13 mouse cellular contexts compared by ENCODE assay signal in the genomic region with DNA sequence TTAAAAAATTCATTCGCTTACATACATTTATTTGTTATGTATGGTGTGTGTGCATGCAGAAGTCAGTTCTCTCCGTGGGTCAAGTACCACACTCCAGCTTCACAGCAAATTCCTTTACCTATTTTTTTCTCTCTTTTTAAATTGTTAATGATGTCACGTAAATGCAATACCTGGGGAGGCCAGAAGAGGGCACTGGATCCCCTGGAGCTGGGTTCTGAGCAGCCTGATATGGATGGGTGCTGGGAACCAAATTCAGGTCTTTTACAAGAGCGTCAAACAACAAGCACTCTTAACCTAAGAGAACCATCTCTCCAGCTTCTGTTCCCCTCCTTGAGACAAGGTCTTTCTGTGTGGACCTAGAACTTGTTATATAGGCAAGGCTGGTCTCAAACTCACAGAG. TPM values are rescaled to one million over a fixed set of nuclear protein-coding genes. Genes with fewer than 3 reads are reported as not detected.
DNase-seq lines count a peak whose midpoint lies in the region; ATAC-seq and TF ChIP-seq lines count a peak whose summit lies in the region.
"Had no signal": no experiment of that assay in that cellular context is flagged by ENCODE, and none has a peak within 500 bp of the region (broad histone marks: within the 10 kb centered on the region; RNA-seq: fewer than 3 reads in every experiment).

No protein-coding gene starts in this region.

- dilution Hi-C loops in CH12.LX (cut with MboI; ENCODE audit: extremely low pct_ligation_motif_present, extremely low pct_unique_long_range_greater_than_20kb, low sequenced_read_pairs), result no loop called here

- H3K36me3 ChIP-seq in liver, adult 2 months (ENCODE audit: control insufficient read depth, insufficient read depth, low read length), result no peaks in the 10 kb centered on the region
- H3K36me3 ChIP-seq in liver, embryonic 11.5 days (ENCODE audit: control insufficient read depth, insufficient read depth, low read length), result no peaks in the 10 kb centered on the region
- no peaks in the 10 kb centered on the region for H3K36me3 ChIP-seq in CH12.LX (replicated peaks in 1 of 2; ENCODE audit: control insufficient read depth in 1 of 2, insufficient read depth in 1 of 2, low read length in 1 of 2)
- H3K36me3 ChIP-seq: G1E; heart, embryonic 13.5 days had no signal

- no peak for TF ChIP-seq EP300 in CH12.LX (IDR thresholded peaks at IDR 0.05; ENCODE audit: low read length)

- TF ChIP-seq CTCF in gastrocnemius, adult 2 months (IDR thresholded peaks at IDR 0.05), result peak; percentile 20; the same call in 1 of the 2 replicates
- 0 out of 2 replicates have a peak, but pooled peaks have one; percentile 11 for TF ChIP-seq CTCF in liver, adult 2 months (IDR thresholded peaks at IDR 0.05; ENCODE audit: low read depth, low read length)
- peak; percentile 15 to 47; a peak in 2 of 4 replicates for TF ChIP-seq CTCF in CH12.LX (conservative IDR thresholded peaks at IDR 0.05 in 1 of 2, IDR thresholded peaks at IDR 0.05 in 1 of 2; ENCODE audit: low read depth in 2 of 2, low read length in 2 of 2)

- no peak overlapping the region for H3K9ac ChIP-seq in liver, adult 2 months (ENCODE audit: low read depth, low read length)
- no peak overlapping the region for H3K9ac ChIP-seq in liver, embryonic 11.5 days (ENCODE audit: low read depth, low read length)
- no peak overlapping the region for H3K9ac ChIP-seq in CH12.LX (ENCODE audit: insufficient read depth, low read depth)
- H3K9ac ChIP-seq: heart, embryonic 13.5 days; hindbrain, embryonic 15.5 days had no signal

- no peak for DNase-seq in gastrocnemius, adult 2 months
- no peak for DNase-seq in gastrocnemius, postnatal 10 days
- no peak for DNase-seq in liver, adult 2 months (ENCODE audit: extremely low read depth, low read depth, low spot score)
- no peak for DNase-seq in liver, embryonic 11.5 days (ENCODE audit: low spot score)
- DNase-seq in CH12.LX (ENCODE audit: extremely low read depth), result peak; percentile 17
- DNase-seq in induced T-regulatory cell, adult 2 months (ENCODE audit: low read depth), result peak; percentile 54
- no peak for DNase-seq in layer of hippocampus, postnatal 10 days (ENCODE audit: low spot score in 2 of 2)
- DNase-seq in ovary, postnatal 36 days (ENCODE audit: low spot score), result no peak
- DNase-seq: kidney, postnatal 25 days had no signal

- 77% methylated on average over 4 of the region's 4 CpGs for WGBS in liver, adult 2 months
- 65% methylated on average over 4 of the region's 4 CpGs for WGBS in liver, embryonic 11.5 days

- no peak for TF ChIP-seq POLR2A in liver, adult 2 months (IDR thresholded peaks at IDR 0.05; ENCODE audit: extremely low read depth, insufficient read depth, low read length)
- TF ChIP-seq POLR2A in CH12.LX (IDR thresholded peaks at IDR 0.05; ENCODE audit: low read depth, low read length), result no peak

- H3K4me3 ChIP-seq in gastrocnemius, adult 2 months, result no peak overlapping the region
- H3K4me3 ChIP-seq in liver, adult 2 months (ENCODE audit: insufficient read depth, low read depth, low read length), result no peak overlapping the region
- no peak overlapping the region for H3K4me3 ChIP-seq in liver, embryonic 11.5 days (ENCODE audit: low read depth, low read length)
- no peak overlapping the region for H3K4me3 ChIP-seq in CH12.LX (replicated peaks in 1 of 3; ENCODE audit: low read depth in 2 of 3, low read length in 2 of 3, poor library complexity in 1 of 3)
- H3K4me3 ChIP-seq: heart, embryonic 13.5 days; hindbrain, embryonic 15.5 days had no signal

- no peaks in the 10 kb centered on the region for H3K27me3 ChIP-seq in liver, adult 2 months (ENCODE audit: control insufficient read depth, insufficient read depth, low read length)
- peaks cover 9% of the 10 kb centered on the region for H3K27me3 ChIP-seq in liver, embryonic 11.5 days (replicated peaks; ENCODE audit: control insufficient read depth, insufficient read depth, low read length)
- peaks cover 60% of the 10 kb centered on the region for H3K27me3 ChIP-seq in CH12.LX (replicated peaks)
- H3K27me3 ChIP-seq: hindbrain, embryonic 15.5 days had no signal

- intact Hi-C loops in gastrocnemius, adult 2 months (cut with DNase I), result no loop called here

- no peak for ATAC-seq in liver, embryonic 11.5 days (replicated peaks; ENCODE audit: low FRiP score)

- no peak overlapping the region for H3K4me2 ChIP-seq in liver, embryonic 11.5 days
- no peak overlapping the region for H3K4me2 ChIP-seq in CH12.LX (ENCODE audit: insufficient read depth, low read depth, poor library complexity, severe bottlenecking)
- H3K4me2 ChIP-seq: heart, embryonic 13.5 days; hindbrain, embryonic 15.5 days had no signal

- no peak overlapping the region for H3K27ac ChIP-seq in gastrocnemius, adult 2 months
- no peak overlapping the region for H3K27ac ChIP-seq in liver, adult 2 months (replicated peaks; ENCODE audit: insufficient read depth, low read depth, low read length)
- no peak overlapping the region for H3K27ac ChIP-seq in liver, embryonic 11.5 days (ENCODE audit: low read depth, low read length)
- H3K27ac ChIP-seq in CH12.LX (ENCODE audit: insufficient read depth, low read depth), result no peak overlapping the region
- H3K27ac ChIP-seq: heart, embryonic 13.5 days; hindbrain, embryonic 15.5 days had no signal

- H3K79me2 ChIP-seq in liver, adult 2 months (ENCODE audit: control insufficient read depth, insufficient read depth, low read length), result no peaks in the 10 kb centered on the region
- H3K79me2 ChIP-seq in CH12.LX (replicated peaks; ENCODE audit: control insufficient read depth, extremely low read depth, insufficient read depth, poor library complexity, severe bottlenecking), result no peaks in the 10 kb centered on the region

- TF ChIP-seq RAD21 in CH12.LX (IDR thresholded peaks at IDR 0.05; ENCODE audit: low read depth, low read length), result peak; percentile 7

- H3K9me3 ChIP-seq in liver, embryonic 11.5 days (ENCODE audit: control insufficient read depth, low read length), result no peaks in the 10 kb centered on the region; the same call in 1 of the 2 replicates
- peaks cover 8% of the 10 kb centered on the region for H3K9me3 ChIP-seq in CH12.LX (replicated peaks; ENCODE audit: low read length)
- H3K9me3 ChIP-seq: hindbrain, embryonic 15.5 days had no signal

- no peaks in the 10 kb centered on the region for H3K4me1 ChIP-seq in liver, adult 2 months (ENCODE audit: control insufficient read depth, insufficient read depth, low read length)
- no peaks in the 10 kb centered on the region for H3K4me1 ChIP-seq in liver, embryonic 11.5 days (replicated peaks; ENCODE audit: control insufficient read depth, insufficient read depth, low read length)
- H3K4me1 ChIP-seq in CH12.LX (ENCODE audit: control insufficient read depth in 1 of 2, insufficient read depth in 2 of 2), result peaks cover 3 to 9% of the 10 kb centered on the region in 2 experiments; a peak in 2 of 4 replicates

- in situ Hi-C loops in CH12.LX (cut with MboI; ENCODE audit: low pct_ligation_motif_present, low pct_unique_long_range_greater_than_20kb, low sequenced_read_pairs), result loop anchor here (5.0 kb wide), 1 partner anchor 36 kb away; the partner anchor contains the start of gene Fbxo6

RNA-seq across cellular contexts. Expression of gene Mad2l2, which starts 13.5 kb away (rescaled TPM):
- 10 to 100 TPM; 10.3 to 18.0 TPM for total RNA-seq in gastrocnemius, adult 2 months (2021)
- 10 to 100 TPM; 11.9 to 14.3 TPM for total RNA-seq in gastrocnemius, postnatal 10 days (2021)
- 8.1 and 8.9 TPM in 2 replicates for total RNA-seq in liver, adult 2 months (2014; rRNA removed)
- polyA plus RNA-seq in liver, adult 2 months (2012; rRNA removed), result 49.6 and 58.5 TPM in 2 replicates
- 41.4 and 44.7 TPM in 2 replicates for polyA plus RNA-seq in liver, embryonic 11.5 days (2014; fragmentation: Nextera tagmentation; extraction: Ambion mirVana)
- total RNA-seq in CH12.LX (2012; rRNA removed) (39.4 and 43.3 TPM in 2 replicates), CH12.LX (2014; rRNA removed) (21.0 and 23.1 TPM in 2 replicates)
- polyA plus RNA-seq in CH12.LX (2012; ENCODE audit: insufficient read length, low read depth), result 36.5 and 40.9 TPM in 2 replicates
- 10 to 100 TPM; 24.1 to 26.5 TPM for total RNA-seq in layer of hippocampus, postnatal 10 days (2021)

RNA-seq across cellular contexts. Expression of gene Draxin, which starts 13.8 kb away (rescaled TPM):
- under 1 TPM in 1 of 2 experiments, not detected in 1; 0.03 TPM for total RNA-seq in gastrocnemius, adult 2 months (2021)
- under 1 TPM; 0.16 to 0.23 TPM for total RNA-seq in gastrocnemius, postnatal 10 days (2021)
- total RNA-seq in liver, adult 2 months (2014; rRNA removed), result not detected in 2 replicates
- polyA plus RNA-seq in liver, adult 2 months (2012; rRNA removed), result not detected in 2 replicates
- 0.12 and 0.31 TPM in 2 replicates for polyA plus RNA-seq in liver, embryonic 11.5 days (2014; fragmentation: Nextera tagmentation; extraction: Ambion mirVana)
- total RNA-seq in CH12.LX (2012; rRNA removed), result 0.04 TPM in 1 of 2 replicates, not detected in the other
- total RNA-seq in CH12.LX (2014; rRNA removed), result not detected in 2 replicates
- not detected in 2 replicates for polyA plus RNA-seq in CH12.LX (2012; ENCODE audit: insufficient read length, low read depth)
- total RNA-seq in layer of hippocampus, postnatal 10 days (2021), result 10 to 100 TPM in 1 of 2 experiments, 1 to 10 TPM in 1; 9.9 to 10.8 TPM
- total RNA-seq: gastrocnemius, adult 8-10 months had no signal
- polyA plus RNA-seq: G1E had no signal

RNA-seq across cellular contexts. Expression of gene Agtrap, which starts 28.8 kb away (rescaled TPM):
- total RNA-seq in gastrocnemius, adult 2 months (2021), result 10 to 100 TPM in 1 of 2 experiments, 1 to 10 TPM in 1; 9.8 to 12.6 TPM
- total RNA-seq in gastrocnemius, postnatal 10 days (2021), result 10 to 100 TPM; 14.9 to 15.5 TPM
- total RNA-seq in liver, adult 2 months (2014; rRNA removed), result 2.1 and 2.4 TPM in 2 replicates
- polyA plus RNA-seq in liver, adult 2 months (2012; rRNA removed), result 3.7 TPM in 2 replicates
- 18.3 and 20.9 TPM in 2 replicates for polyA plus RNA-seq in liver, embryonic 11.5 days (2014; fragmentation: Nextera tagmentation; extraction: Ambion mirVana)
- total RNA-seq in CH12.LX (2012; rRNA removed) (5.6 and 6.2 TPM in 2 replicates), CH12.LX (2014; rRNA removed) (4.0 and 4.1 TPM in 2 replicates)
- 5.4 and 5.9 TPM in 2 replicates for polyA plus RNA-seq in CH12.LX (2012; ENCODE audit: insufficient read length, low read depth)
- 1 to 10 TPM; 5.5 to 7.3 TPM for total RNA-seq in layer of hippocampus, postnatal 10 days (2021)

RNA-seq across cellular contexts. Expression of gene Fbxo6, which starts 35.3 kb away (rescaled TPM):
- total RNA-seq in gastrocnemius, adult 2 months (2021), result 10 to 100 TPM; 36.8 to 46.4 TPM
- total RNA-seq in gastrocnemius, postnatal 10 days (2021), result 10 to 100 TPM; 21.3 to 22.8 TPM
- total RNA-seq in liver, adult 2 months (2014; rRNA removed), result 35.0 and 38.7 TPM in 2 replicates
- 91.9 and 97.2 TPM in 2 replicates for polyA plus RNA-seq in liver, adult 2 months (2012; rRNA removed)
- polyA plus RNA-seq in liver, embryonic 11.5 days (2014; fragmentation: Nextera tagmentation; extraction: Ambion mirVana), result 30.6 and 34.4 TPM in 2 replicates
- total RNA-seq in CH12.LX (2012; rRNA removed) (20.5 and 25.7 TPM in 2 replicates), CH12.LX (2014; rRNA removed) (24.1 and 32.5 TPM in 2 replicates)
- 17.6 and 20.8 TPM in 2 replicates for polyA plus RNA-seq in CH12.LX (2012; ENCODE audit: insufficient read length, low read depth)
- total RNA-seq in layer of hippocampus, postnatal 10 days (2021), result 10 to 100 TPM; 22.6 to 26.3 TPM

RNA-seq across cellular contexts. Expression of gene Fbxo44, which starts 43.6 kb away (rescaled TPM):
- total RNA-seq in gastrocnemius, adult 2 months (2021), result 1 to 10 TPM; 7.5 to 9.7 TPM
- total RNA-seq in gastrocnemius, postnatal 10 days (2021), result 1 to 10 TPM in 1 of 2 experiments, under 1 TPM in 1; 0.75 to 1.6 TPM
- 1.9 and 2.7 TPM in 2 replicates for total RNA-seq in liver, adult 2 months (2014; rRNA removed)
- polyA plus RNA-seq in liver, adult 2 months (2012; rRNA removed), result 2.2 and 3.4 TPM in 2 replicates
- polyA plus RNA-seq in liver, embryonic 11.5 days (2014; fragmentation: Nextera tagmentation; extraction: Ambion mirVana), result 2.9 and 3.0 TPM in 2 replicates
- 10.5 and 10.6 TPM in 2 replicates for total RNA-seq in CH12.LX (2012; rRNA removed)
- 2.2 and 2.8 TPM in 2 replicates for total RNA-seq in CH12.LX (2014; rRNA removed)
- polyA plus RNA-seq in CH12.LX (2012; ENCODE audit: insufficient read length, low read depth), result 2.1 and 2.3 TPM in 2 replicates
- total RNA-seq in layer of hippocampus, postnatal 10 days (2021), result 10 to 100 TPM; 86.6 to 87.7 TPM

Comparison
In these comparisons a context has a peak if more than half of its experiments do, and no peak if none do; other contexts are left out.
1. DNase-seq: peak in CH12.LX (single experiment) and induced T-regulatory cell, adult 2 months (single experiment); none in gastrocnemius, adult 2 months (single experiment), gastrocnemius, postnatal 10 days (single experiment), liver, adult 2 months (single experiment), liver, embryonic 11.5 days (single experiment), layer of hippocampus, postnatal 10 days (0 of 2) and ovary, postnatal 36 days (single experiment).
2. RNA of gene Draxin, which starts 13.8 kb away (total RNA-seq): 9.9 to 10.8 TPM in layer of hippocampus, postnatal 10 days; 0.16 to 0.23 TPM in gastrocnemius, postnatal 10 days, 0.04 TPM in CH12.LX, 0.03 TPM in gastrocnemius, adult 2 months and not detected in liver, adult 2 months; every median in the first group is over 4 times any median in the second.
3. Peak in every context shown above with its lines, with median percentiles within 50 percentile points of each other: CTCF ChIP-seq.